Mouse (Mus musculus) hindbrain, embryonic 13.5 days (tissue): ENCODE measurements around the gene Ssbp2. TPM values are rescaled to one million over a fixed set of nuclear protein-coding genes. Genes with fewer than 3 reads are reported as not detected.

Experiments used
- ATAC-seq: fragments of 200-750 bp; cut with Nextera tagmentation; 2 replicates; pipeline ENCODE4 v1.8.0; 2017; ENCODE audit warnings: moderate TSS enrichment; ENCODE audit not compliant: low FRiP score
- H3K27ac ChIP-seq: fragments of 300-500 bp; sonication (generic); 2 replicates; pipeline ENCODE4 v1.5.1; 2015; ENCODE audit warnings: inconsistent platforms, mild to moderate bottlenecking, moderate library complexity
- H3K27me3 ChIP-seq: fragments of 300-500 bp; sonication (generic); 2 replicates; pipeline ENCODE4 v1.6.1; 2015; ENCODE audit warnings: mild to moderate bottlenecking, inconsistent platforms
- H3K36me3 ChIP-seq: fragments of 300-500 bp; sonication (generic); 2 replicates; pipeline ENCODE4 v1.6.1; 2015; ENCODE audit warnings: mild to moderate bottlenecking, inconsistent platforms
- H3K4me1 ChIP-seq: fragments of 300-500 bp; sonication (generic); replicated peaks from 2 replicates; pipeline ENCODE4 v1.6.1; 2015; ENCODE audit warnings: inconsistent platforms
- H3K4me2 ChIP-seq: fragments of 300-500 bp; sonication (generic); 2 replicates; pipeline ENCODE4 v1.6.1; 2015; ENCODE audit warnings: inconsistent platforms, mild to moderate bottlenecking, moderate library complexity
- H3K4me3 ChIP-seq: fragments of 300-500 bp; sonication (generic); 2 replicates; pipeline ENCODE4 v1.5.1; 2015; ENCODE audit warnings: mild to moderate bottlenecking, inconsistent platforms
- H3K9ac ChIP-seq: fragments of 300-500 bp; sonication (generic); 2 replicates; pipeline ENCODE4 v1.6.1; 2015; ENCODE audit warnings: mild to moderate bottlenecking, inconsistent platforms
- H3K9me3 ChIP-seq: fragments of 300-500 bp; sonication (generic); 2 replicates; pipeline ENCODE4 v1.6.1; 2016; ENCODE audit warnings: inconsistent platforms
- WGBS: fragments of 180-500 bp; shearing (Covaris S2); methylation state at CpG from one replicate; pipeline ENCODE4 v1.1.7; 2015; 5-methylcytosine and 5-hydroxymethylcytosine counted together
- microRNA-seq: library from miRNA; unstranded; fragments of <30 nt; microRNA quantifications from one replicate; pipeline ENCODE4, GENCODE M21; 2016
- polyA plus RNA-seq: library from polyadenylated mRNA; unstranded; fragments of >200 nt; fragmentation: Nextera tagmentation; extraction: Ambion mirVana; gene quantifications from 2 replicates; pipeline ENCODE4 v1.2.1, GENCODE M21; 2015

Gene Ssbp2
- polyA plus RNA-seq, 1 experiment from 2014 or later: 205 TPM

- WGBS: 93% methylated on average over 3 of the region's 3 CpGs
- no peak overlapping the region for H3K4me3 ChIP-seq
Measured at GRCm38 (mm10) chr13:91724211-91724610, 264.1 kb downstream of the Ssbp2 start.

GRCm38 (mm10) chr13:91725130-91725529 is 265.0 kb downstream of the Ssbp2 start:
- Histone ChIP-seq H3K27ac (no peak overlapping the region), H3K4me3 (no peak overlapping the region), H3K4me1 (no peaks in the 10 kb centered on the region), H3K27me3 (no peaks in the 10 kb centered on the region), H3K9me3 (no peaks in the 10 kb centered on the region), H3K4me2 (no peak overlapping the region), H3K9ac (no peak overlapping the region), H3K36me3 (no peaks in the 10 kb centered on the region)
- 83% methylated on average over 3 of the region's 3 CpGs for WGBS
- ATAC-seq: no peak

More at GRCm38 (mm10) chr13:91724211-91724610, 264.1 kb downstream of the Ssbp2 start:
- Histone ChIP-seq H3K27ac (no peak overlapping the region), H3K9ac (no peak overlapping the region), H3K4me2 (no peak overlapping the region), H3K9me3 (no peaks in the 10 kb centered on the region), H3K4me1 (no peaks in the 10 kb centered on the region), H3K27me3 (no peaks in the 10 kb centered on the region), H3K36me3 (no peaks in the 10 kb centered on the region)
- ATAC-seq: no peak

- Histone ChIP-seq H3K9ac (no peak overlapping the region), H3K4me3 (no peak overlapping the region), H3K4me2 (no peak overlapping the region), H3K9me3 (no peaks in the 10 kb centered on the region), H3K27ac (no peak overlapping the region), H3K4me1 (no peaks in the 10 kb centered on the region), H3K27me3 (no peaks in the 10 kb centered on the region), H3K36me3 (no peaks in the 10 kb centered on the region)
- no peak for ATAC-seq
Measured at GRCm38 (mm10) chr13:91727899-91728298, 267.8 kb downstream of the Ssbp2 start.

GRCm38 (mm10) chr13:91737191-91737590 is 277.1 kb downstream of the Ssbp2 start:
- H3K9ac ChIP-seq: no peak overlapping the region
- peaks cover 8% of the 10 kb centered on the region for H3K27me3 ChIP-seq
- no peak overlapping the region for H3K4me3 ChIP-seq
- no peak for ATAC-seq
- H3K9me3 ChIP-seq: no peaks in the 10 kb centered on the region
- WGBS: 97% methylated on average over 1 of the region's 1 CpGs
- peaks cover 11% of the 10 kb centered on the region for H3K4me1 ChIP-seq
- no peaks in the 10 kb centered on the region for H3K36me3 ChIP-seq
- no peak overlapping the region for H3K4me2 ChIP-seq
- no peak overlapping the region for H3K27ac ChIP-seq

GRCm38 (mm10) chr13:91740851-91741250 is 280.8 kb downstream of the Ssbp2 start:
- H3K4me3 ChIP-seq: peak overlapping the region; percentile 43
- 71% methylated on average over 6 of the region's 6 CpGs for WGBS
- peak overlapping the region; percentile 71 for H3K4me2 ChIP-seq
- H3K36me3 ChIP-seq: no peaks in the 10 kb centered on the region
- no peak overlapping the region for H3K27ac ChIP-seq
- H3K27me3 ChIP-seq: peaks cover 8% of the 10 kb centered on the region
- no peaks in the 10 kb centered on the region for H3K9me3 ChIP-seq
- peaks cover 11% of the 10 kb centered on the region for H3K4me1 ChIP-seq
- H3K9ac ChIP-seq: peak overlapping the region; percentile 71; the same call in 1 of the 2 replicates
- ATAC-seq: no peak

GRCm38 (mm10) chr13:91741280-91742047 is 281.4 kb downstream of the Ssbp2 start, which contains the start of gene Acot12:
TSS of gene Acot12 (plus strand) at chr13:91741512.
- peak; percentile 81 for ATAC-seq
- H3K27me3 ChIP-seq: peaks cover 8% of the 10 kb centered on the region
- WGBS: 10% methylated on average over 45 of the region's 45 CpGs
- H3K9me3 ChIP-seq: no peaks in the 10 kb centered on the region
- H3K4me1 ChIP-seq: peaks cover 11% of the 10 kb centered on the region
- H3K9ac ChIP-seq: peak within 1 kb of the TSS; percentile 71
- peak within 1 kb of the TSS; percentile 43 for H3K4me3 ChIP-seq
- H3K27ac ChIP-seq: no peak within 1 kb of the TSS
- H3K4me2 ChIP-seq: peak within 1 kb of the TSS; percentile 71
- no peaks in the 10 kb centered on the region for H3K36me3 ChIP-seq

GRCm38 (mm10) chr13:91743180-91743579 is 283.1 kb downstream of the Ssbp2 start:
- no peak overlapping the region for H3K4me2 ChIP-seq
- no peak overlapping the region for H3K4me3 ChIP-seq
- 0 out of 2 replicates have a peak, but pooled peaks have one; percentile 50 for ATAC-seq
- H3K9ac ChIP-seq: no peak overlapping the region
- WGBS: 73% methylated on average over 3 of the region's 3 CpGs
- H3K36me3 ChIP-seq: no peaks in the 10 kb centered on the region
- H3K4me1 ChIP-seq: peaks cover 11% of the 10 kb centered on the region
- no peaks in the 10 kb centered on the region for H3K9me3 ChIP-seq
- no peak overlapping the region for H3K27ac ChIP-seq
- peaks cover 8% of the 10 kb centered on the region for H3K27me3 ChIP-seq

GRCm38 (mm10) chr13:91746470-91746869 is 286.4 kb downstream of the Ssbp2 start:
- H3K27ac ChIP-seq: no peak overlapping the region
- H3K4me3 ChIP-seq: no peak overlapping the region
- H3K9ac ChIP-seq: no peak overlapping the region
- no peaks in the 10 kb centered on the region for H3K9me3 ChIP-seq
- WGBS: 95% methylated on average over 5 of the region's 5 CpGs
- no peak for ATAC-seq
- no peaks in the 10 kb centered on the region for H3K36me3 ChIP-seq
- peaks cover 3% of the 10 kb centered on the region for H3K27me3 ChIP-seq
- no peak overlapping the region for H3K4me2 ChIP-seq
- H3K4me1 ChIP-seq: peaks cover 5% of the 10 kb centered on the region

- H3K4me2 ChIP-seq: no peak overlapping the region
- no peaks in the 10 kb centered on the region for H3K9me3 ChIP-seq
- no peak overlapping the region for H3K9ac ChIP-seq
- 90% methylated on average over 2 of the region's 2 CpGs for WGBS
- H3K27ac ChIP-seq: no peak overlapping the region
- no peaks in the 10 kb centered on the region for H3K27me3 ChIP-seq
- ATAC-seq: no peak
- H3K4me3 ChIP-seq: no peak overlapping the region
- H3K36me3 ChIP-seq: no peaks in the 10 kb centered on the region
- no peaks in the 10 kb centered on the region for H3K4me1 ChIP-seq
Measured at GRCm38 (mm10) chr13:91748401-91748800, 288.3 kb downstream of the Ssbp2 start.

- H3K9me3 ChIP-seq: no peaks in the 10 kb centered on the region
- WGBS: 86% methylated on average over 4 of the region's 4 CpGs
- H3K4me3 ChIP-seq: no peak overlapping the region
- no peak overlapping the region for H3K4me2 ChIP-seq
- no peaks in the 10 kb centered on the region for H3K36me3 ChIP-seq
- no peak overlapping the region for H3K9ac ChIP-seq
- H3K27ac ChIP-seq: no peak overlapping the region
- H3K4me1 ChIP-seq: no peaks in the 10 kb centered on the region
- H3K27me3 ChIP-seq: no peaks in the 10 kb centered on the region
- no peak for ATAC-seq
Measured at GRCm38 (mm10) chr13:91749981-91750380, 289.9 kb downstream of the Ssbp2 start.

Small RNA genes lying within 50 kb of the gene (microRNA-seq; reads per million reads assigned to microRNA genes)
- not detected for gene Gm27656

Other genes with a start within 250 kb of the Ssbp2 start
- 18.4 and 20.2 TPM in 2 replicates for gene Atg10, start 236.3 kb upstream of the Ssbp2 start, polyA plus RNA-seq